Mouse (Mus musculus) cortical plate, adult 2 months (tissue): ENCODE results near the gene Nfam1. TPM values are rescaled to one million over a fixed set of nuclear protein-coding genes. Genes with fewer than 3 reads are reported as not detected.

Experiments used
- H3K27ac ChIP-seq: fragments of 200-500 bp; 2 replicates; pipeline ENCODE4 v1.5.1; 2012; ENCODE audit warnings: low read length, control low read depth, inconsistent platforms; ENCODE audit not compliant: insufficient read depth
- H3K4me1 ChIP-seq: fragments of 200-500 bp; 2 replicates; pipeline ENCODE4 v1.6.1; 2011; ENCODE audit warnings: low read length; ENCODE audit not compliant: control insufficient read depth, insufficient read depth
- H3K4me3 ChIP-seq: fragments of 200-500 bp; 2 replicates; pipeline ENCODE4 v1.5.1; 2011; ENCODE audit warnings: mild to moderate bottlenecking, low read length, control low read depth; ENCODE audit not compliant: insufficient read depth
- CTCF ChIP-seq: fragments of 200-500 bp; IDR thresholded peaks from 2 replicates; pipeline ENCODE4 v1.5.1; 2011; ENCODE audit warnings: mild to moderate bottlenecking, control low read depth, low read length; ENCODE audit not compliant: insufficient read depth; ENCODE audit errors: extremely low read depth
- POLR2A ChIP-seq: fragments of 200-500 bp; IDR thresholded peaks from 2 replicates; pipeline ENCODE4 v1.6.1; 2011; ENCODE audit warnings: mild to moderate bottlenecking, low read length, control low read depth; ENCODE audit not compliant: insufficient read depth; ENCODE audit errors: extremely low read depth
- polyA plus RNA-seq: library from polyadenylated mRNA; depleted of rRNA; stranded (reverse); fragments of >200 nt; gene quantifications from 2 replicates; pipeline ENCODE4 v1.2.3, GENCODE M21; 2012; rRNA removed

Gene Nfam1
- polyA plus RNA-seq, 1 experiment: 2.1 TPM

- Histone ChIP-seq H3K27ac (no peak overlapping the region), H3K4me3 (no peak overlapping the region), H3K4me1 (peaks cover 8% of the 10 kb centered on the region)
- TF ChIP-seq POLR2A (no peak), CTCF (no peak)
Observed at GRCm38 (mm10) chr15:82956721-82957120, 76.4 kb downstream of the Nfam1 start.

- no peak overlapping the region for H3K27ac ChIP-seq
- no peak for TF ChIP-seq CTCF
- no peak for TF ChIP-seq POLR2A
- H3K4me1 ChIP-seq: peaks cover 8% of the 10 kb centered on the region
- H3K4me3 ChIP-seq: no peak overlapping the region
Observed at GRCm38 (mm10) chr15:82956310-82956709, 76.8 kb downstream of the Nfam1 start.

GRCm38 (mm10) chr15:82955286-82955685 is 77.8 kb downstream of the Nfam1 start:
- H3K27ac ChIP-seq: no peak overlapping the region
- H3K4me1 ChIP-seq: peaks cover 8% of the 10 kb centered on the region
- no peak for TF ChIP-seq POLR2A
- TF ChIP-seq CTCF: no peak
- no peak overlapping the region for H3K4me3 ChIP-seq

GRCm38 (mm10) chr15:82954034-82954433 is 79.1 kb downstream of the Nfam1 start:
- no peak overlapping the region for H3K4me3 ChIP-seq
- no peak overlapping the region for H3K27ac ChIP-seq
- TF ChIP-seq CTCF (no peak), POLR2A (no peak)
- H3K4me1 ChIP-seq: peaks cover 8% of the 10 kb centered on the region

- no peak overlapping the region for H3K4me3 ChIP-seq
- TF ChIP-seq POLR2A (no peak), CTCF (no peak)
- H3K27ac ChIP-seq: no peak overlapping the region
- H3K4me1 ChIP-seq: peaks cover 7% of the 10 kb centered on the region
Observed at GRCm38 (mm10) chr15:82953096-82953495, 80.0 kb downstream of the Nfam1 start.

- H3K4me1 ChIP-seq: peaks cover 9% of the 10 kb centered on the region
- no peak overlapping the region for H3K4me3 ChIP-seq
- TF ChIP-seq POLR2A: no peak
- H3K27ac ChIP-seq: no peak overlapping the region
Observed at GRCm38 (mm10) chr15:82952292-82952705, 80.8 kb downstream of the Nfam1 start.

- Histone ChIP-seq H3K4me3 (no peak overlapping the region), H3K4me1 (peaks cover 9% of the 10 kb centered on the region), H3K27ac (no peak overlapping the region)
- TF ChIP-seq POLR2A: no peak
- TF ChIP-seq CTCF: no peak
Observed at GRCm38 (mm10) chr15:82950246-82950645, 82.9 kb downstream of the Nfam1 start.

GRCm38 (mm10) chr15:82947431-82947830 is 85.7 kb downstream of the Nfam1 start:
- H3K4me1 ChIP-seq: peaks cover 13% of the 10 kb centered on the region

GRCm38 (mm10) chr15:82944479-82945195 is 88.5 kb downstream of the Nfam1 start:
- TF ChIP-seq POLR2A (no peak), CTCF (no peak)
- H3K4me1 ChIP-seq: peaks cover 24% of the 10 kb centered on the region
- no peak overlapping the region for H3K4me3 ChIP-seq
- H3K27ac ChIP-seq: no peak overlapping the region

More at GRCm38 (mm10) chr15:82947431-82947830, 85.7 kb downstream of the Nfam1 start:
- TF ChIP-seq CTCF (no peak), POLR2A (no peak)
- H3K4me3 ChIP-seq: no peak overlapping the region
- H3K27ac ChIP-seq: no peak overlapping the region

Other genes starting within 250 kb of the Nfam1 start
- 0.31 TPM in 1 of 2 replicates, not detected in the other for gene Cyp2d26, start 239.0 kb downstream of the Nfam1 start, polyA plus RNA-seq
- gene Tcf20, start 45.4 kb downstream of the Nfam1 start, polyA plus RNA-seq: 37.1 and 38.4 TPM in 2 replicates
- 15.9 and 16.4 TPM in 2 replicates for gene Serhl, start 56.2 kb upstream of the Nfam1 start, polyA plus RNA-seq
- 126 and 128 TPM in 2 replicates for gene Rrp7a, start 89.5 kb upstream of the Nfam1 start, polyA plus RNA-seq
- gene Poldip3, start 116.1 kb upstream of the Nfam1 start, polyA plus RNA-seq: 66.3 and 66.6 TPM in 2 replicates
- 48.4 and 57.0 TPM in 2 replicates for gene Cyb5r3, start 139.3 kb upstream of the Nfam1 start, polyA plus RNA-seq
- 4.6 and 4.7 TPM in 2 replicates for gene A4galt, start 218.5 kb upstream of the Nfam1 start, polyA plus RNA-seq